In genomic region chr1:185274819-185275545, GRCm38 (mm10) we compare ENCODE assay signal across 26 mouse cellular contexts. TPM values are rescaled to one million over a fixed set of nuclear protein-coding genes. Genes with fewer than 3 reads are reported as not detected.
DNase-seq lines count a peak whose midpoint lies in the region; ATAC-seq lines count a peak whose summit lies in the region.
"Had no signal": no experiment of that assay in that cellular context is flagged by ENCODE, and none has a peak within 500 bp of the region (broad histone marks: within the 10 kb centered on the region; RNA-seq: fewer than 3 reads in every experiment).

No protein-coding gene starts in this region.

- no peak overlapping the region for H3K4me2 ChIP-seq in heart, embryonic 13.5 days
- no peak overlapping the region for H3K4me2 ChIP-seq in kidney, embryonic 14.5 days (replicated peaks; ENCODE audit: low read depth, low read length)
- H3K4me2 ChIP-seq: hindbrain, embryonic 13.5 days; midbrain, embryonic 12.5 days had no signal

- peaks cover 19% of the 10 kb centered on the region for H3K4me1 ChIP-seq in heart, embryonic 13.5 days
- no peaks in the 10 kb centered on the region for H3K4me1 ChIP-seq in kidney, embryonic 14.5 days (ENCODE audit: control insufficient read depth, insufficient read depth, low read length)
- H3K4me1 ChIP-seq: forebrain, embryonic 10.5 days; hindbrain, embryonic 13.5 days; limb, embryonic 10.5 days; midbrain, embryonic 12.5 days had no signal

- ATAC-seq in heart, embryonic 13.5 days (ENCODE audit: extremely low read depth, insufficient number of reproducible peaks, low FRiP score, low TSS enrichment), result no peak
- ATAC-seq in kidney, embryonic 14.5 days (ENCODE audit: low FRiP score, low TSS enrichment), result no peak
- ATAC-seq: forebrain, postnatal 0 days had no signal

- H3K9me3 ChIP-seq in heart, embryonic 13.5 days, result peaks cover 4% of the 10 kb centered on the region; the same call in 1 of the 2 replicates
- H3K9me3 ChIP-seq in kidney, embryonic 14.5 days (ENCODE audit: control insufficient read depth, low read length), result no peaks in the 10 kb centered on the region
- H3K9me3 ChIP-seq: forebrain, embryonic 10.5 days; G1E; hindbrain, embryonic 13.5 days; limb, embryonic 10.5 days; midbrain, embryonic 12.5 days had no signal

- H3K27me3 ChIP-seq in heart, embryonic 13.5 days (replicated peaks), result no peaks in the 10 kb centered on the region
- H3K27me3 ChIP-seq in kidney, embryonic 14.5 days (ENCODE audit: control insufficient read depth, insufficient read depth, low read length), result no peaks in the 10 kb centered on the region
- H3K27me3 ChIP-seq: CH12.LX; hindbrain, embryonic 13.5 days; midbrain, embryonic 12.5 days had no signal

- no peak for DNase-seq in heart, adult 9 months (ENCODE audit: low spot score in 2 of 2)
- DNase-seq in kidney, adult 11 months, result peak; percentile 30
- peak; percentile 21 for DNase-seq in ovary, adult 18-20 months (ENCODE audit: low spot score)
- DNase-seq in ovary, postnatal 10 days (ENCODE audit: low spot score), result no peak
- no peak for DNase-seq in c-Kit-positive CD71-positive TER-119-positive erythroid progenitor cells, embryonic 14.5 days (ENCODE audit: low spot score)
- DNase-seq: B cell, adult 2 months; cerebellum, adult 9-10 months; forebrain, postnatal 0 days; gastrocnemius, postnatal 14 days; heart, adult 11 months; kidney, postnatal 25 days; liver; lung, postnatal 14 days; right cerebral cortex, postnatal 14 days; thymus, adult 2 months; thymus, postnatal 4 days had no signal

- H3K9ac ChIP-seq in heart, embryonic 13.5 days, result 0 out of 2 replicates have a peak overlapping the region, but pooled peaks have one; percentile 14
- no peak overlapping the region for H3K9ac ChIP-seq in kidney, embryonic 14.5 days (ENCODE audit: low read depth, low read length)
- H3K9ac ChIP-seq: forebrain, postnatal 0 days; hindbrain, embryonic 13.5 days; midbrain, embryonic 12.5 days had no signal

- H3K4me3 ChIP-seq in heart, embryonic 13.5 days, result no peak overlapping the region
- no peak overlapping the region for H3K4me3 ChIP-seq in kidney, embryonic 14.5 days (ENCODE audit: low read length)
- H3K4me3 ChIP-seq: forebrain, embryonic 10.5 days; hindbrain, embryonic 13.5 days; layer of hippocampus, adult 2 months; limb, embryonic 10.5 days; midbrain, embryonic 12.5 days had no signal

- 59% methylated on average over 5 of the region's 5 CpGs for WGBS in heart, embryonic 13.5 days
- 88% methylated on average over 5 of the region's 5 CpGs for WGBS in kidney, embryonic 14.5 days

- peaks cover 95% of the 10 kb centered on the region for H3K36me3 ChIP-seq in heart, embryonic 13.5 days
- peaks cover 61% of the 10 kb centered on the region for H3K36me3 ChIP-seq in kidney, embryonic 14.5 days (ENCODE audit: control insufficient read depth, insufficient read depth, low read length)

- peak overlapping the region; percentile 8; the same call in 1 of the 2 replicates for H3K27ac ChIP-seq in heart, embryonic 13.5 days (replicated peaks)
- H3K27ac ChIP-seq in kidney, embryonic 14.5 days (ENCODE audit: low read depth, low read length), result no peak overlapping the region
- H3K27ac ChIP-seq: forebrain, embryonic 10.5 days; hindbrain, embryonic 13.5 days; layer of hippocampus, adult 2 months; limb, embryonic 10.5 days; midbrain, embryonic 12.5 days; stomach, postnatal 0 days had no signal

RNA-seq across cellular contexts. Expression of gene Iars2, which starts 54.2 kb away (rescaled TPM):
- polyA plus RNA-seq in heart, embryonic 13.5 days (2015; fragmentation: Nextera tagmentation; extraction: Ambion mirVana), result 32.8 and 35.6 TPM in 2 replicates
- 17.0 and 35.4 TPM in 2 replicates for polyA plus RNA-seq in kidney, embryonic 14.5 days (2014; fragmentation: Nextera tagmentation; extraction: Ambion mirVana)

RNA-seq across cellular contexts. Expression of gene Bpnt1, which starts 57.0 kb away (rescaled TPM):
- 25.6 and 25.7 TPM in 2 replicates for polyA plus RNA-seq in heart, embryonic 13.5 days (2015; fragmentation: Nextera tagmentation; extraction: Ambion mirVana)
- 18.2 and 31.6 TPM in 2 replicates for polyA plus RNA-seq in kidney, embryonic 14.5 days (2014; fragmentation: Nextera tagmentation; extraction: Ambion mirVana)

Comparison
In these comparisons a context has a peak if more than half of its experiments do, and no peak if none do; other contexts are left out.
1. DNase-seq: peak in kidney, adult 11 months (single experiment) and ovary, adult 18-20 months (single experiment); none in heart, adult 9 months (0 of 2), ovary, postnatal 10 days (single experiment) and c-Kit-positive CD71-positive TER-119-positive erythroid progenitor cells, embryonic 14.5 days (single experiment).